Mouse (Mus musculus) hindbrain, embryonic 15.5 days (tissue): ENCODE data around the gene Unc5c. TPM values are rescaled to one million over a fixed set of nuclear protein-coding genes. Genes with fewer than 3 reads are reported as not detected.

Experiments used
- ATAC-seq: fragments of 200-750 bp; cut with Nextera tagmentation; 2 replicates; pipeline ENCODE4 v1.8.0; 2017; ENCODE audit warnings: low read depth, moderate number of reproducible peaks, moderate TSS enrichment; ENCODE audit not compliant: low FRiP score
- H3K27ac ChIP-seq: fragments of 300-500 bp; sonication (generic); replicated peaks from 2 replicates; pipeline ENCODE4 v1.5.1; 2015; ENCODE audit warnings: mild to moderate bottlenecking, inconsistent platforms
- H3K27me3 ChIP-seq: fragments of 300-500 bp; sonication (generic); 2 replicates; pipeline ENCODE4 v1.6.1; 2015; ENCODE audit warnings: control low read depth, inconsistent platforms
- H3K36me3 ChIP-seq: fragments of 300-500 bp; sonication (generic); 2 replicates; pipeline ENCODE4 v1.6.1; 2015; ENCODE audit warnings: control low read depth, inconsistent platforms
- H3K4me1 ChIP-seq: fragments of 300-500 bp; sonication (generic); replicated peaks from 2 replicates; pipeline ENCODE4 v1.6.1; 2015; ENCODE audit warnings: control low read depth, inconsistent platforms
- H3K4me2 ChIP-seq: fragments of 300-500 bp; sonication (generic); 2 replicates; pipeline ENCODE4 v1.6.1; 2015; ENCODE audit warnings: moderate library complexity, mild to moderate bottlenecking, inconsistent platforms
- H3K4me3 ChIP-seq: fragments of 300-500 bp; sonication (generic); 2 replicates; pipeline ENCODE4 v1.5.1; 2015; ENCODE audit warnings: mild to moderate bottlenecking, inconsistent platforms
- H3K9ac ChIP-seq: fragments of 300-500 bp; sonication (generic); 2 replicates; pipeline ENCODE4 v1.6.1; 2015; ENCODE audit warnings: inconsistent platforms
- H3K9me3 ChIP-seq: fragments of 300-500 bp; sonication (generic); 2 replicates; pipeline ENCODE4 v1.6.1; 2016; ENCODE audit warnings: control low read depth, inconsistent platforms
- WGBS: fragments of 180-500 bp; shearing (Covaris S2); methylation state at CpG from one replicate; pipeline ENCODE4 v1.1.7; 2015; 5-methylcytosine and 5-hydroxymethylcytosine counted together
- polyA plus RNA-seq: library from polyadenylated mRNA; unstranded; fragments of >200 nt; fragmentation: Nextera tagmentation; extraction: Ambion mirVana; gene quantifications from 2 replicates; pipeline ENCODE4 v1.2.1, GENCODE M21; 2015

Unc5c gene
- polyA plus RNA-seq: 19.8 and 28.6 TPM in 2 replicates

GRCm38 (mm10) chr3:141465104-141465705 lies at the start of gene Unc5c:
Gene Unc5c, plus strand, starts transcription at chr3:141465216.
- Histone ChIP-seq H3K9ac (peak within 1 kb of the TSS; percentile 85), H3K4me2 (peak within 1 kb of the TSS; percentile 75), H3K27me3 (no peaks in the 10 kb centered on the region), H3K4me3 (peak within 1 kb of the TSS; percentile 81), H3K9me3 (no peaks in the 10 kb centered on the region), H3K4me1 (peaks cover 33% of the 10 kb centered on the region), H3K27ac (peak within 1 kb of the TSS; percentile 97), H3K36me3 (no peaks in the 10 kb centered on the region)
- under 1% methylated on average over 50 of the region's 61 CpGs for WGBS
- peak; percentile 90 for ATAC-seq

- Histone ChIP-seq H3K4me1 (peaks cover 9% of the 10 kb centered on the region), H3K9me3 (no peaks in the 10 kb centered on the region), H3K27me3 (no peaks in the 10 kb centered on the region), H3K4me3 (no peak overlapping the region), H3K27ac (no peak overlapping the region), H3K9ac (no peak overlapping the region), H3K36me3 (no peaks in the 10 kb centered on the region), H3K4me2 (no peak overlapping the region)
- 97% methylated on average over 2 of the region's 2 CpGs for WGBS
- ATAC-seq: no peak
Measured at GRCm38 (mm10) chr3:141457475-141457874, 7.5 kb upstream of the Unc5c start.

GRCm38 (mm10) chr3:141462482-141462881 lies 2.5 kb upstream of the Unc5c start:
- ATAC-seq: no peak
- WGBS: 42% methylated on average over 7 of the region's 7 CpGs
- Histone ChIP-seq H3K4me2 (peak overlapping the region; percentile 30), H3K27me3 (no peaks in the 10 kb centered on the region), H3K4me1 (peaks cover 31% of the 10 kb centered on the region), H3K4me3 (no peak overlapping the region), H3K36me3 (no peaks in the 10 kb centered on the region), H3K27ac (peak overlapping the region; percentile 7; the same call in 1 of the 2 replicates), H3K9me3 (no peaks in the 10 kb centered on the region), H3K9ac (no peak overlapping the region)

GRCm38 (mm10) chr3:141464691-141465103 lies 319 bp upstream of the Unc5c start:
- ATAC-seq: peak; percentile 76
- peak overlapping the region; percentile 75 for H3K4me2 ChIP-seq
- H3K9ac ChIP-seq: peak overlapping the region; percentile 85
- H3K4me3 ChIP-seq: peak overlapping the region; percentile 81
- H3K4me1 ChIP-seq: peaks cover 31% of the 10 kb centered on the region
- no peaks in the 10 kb centered on the region for H3K27me3 ChIP-seq
- H3K9me3 ChIP-seq: no peaks in the 10 kb centered on the region
- H3K27ac ChIP-seq: peak overlapping the region; percentile 97
- H3K36me3 ChIP-seq: no peaks in the 10 kb centered on the region
- 0% methylated on average over 26 of the region's 26 CpGs for WGBS

- H3K4me2 ChIP-seq: peak overlapping the region; percentile 75
- H3K4me1 ChIP-seq: peaks cover 37% of the 10 kb centered on the region
- no peak for ATAC-seq
- H3K27me3 ChIP-seq: no peaks in the 10 kb centered on the region
- no peaks in the 10 kb centered on the region for H3K9me3 ChIP-seq
- H3K9ac ChIP-seq: peak overlapping the region; percentile 85
- H3K36me3 ChIP-seq: no peaks in the 10 kb centered on the region
- peak overlapping the region; percentile 81 for H3K4me3 ChIP-seq
- WGBS: under 1% methylated on average over 20 of the region's 20 CpGs
- H3K27ac ChIP-seq: peak overlapping the region; percentile 97
Measured at GRCm38 (mm10) chr3:141466061-141466460, 1.0 kb downstream of the Unc5c start.

- Histone ChIP-seq H3K27ac (peak overlapping the region; percentile 97), H3K4me3 (peak overlapping the region; percentile 81), H3K9me3 (no peaks in the 10 kb centered on the region), H3K27me3 (no peaks in the 10 kb centered on the region), H3K4me1 (peaks cover 34% of the 10 kb centered on the region), H3K36me3 (no peaks in the 10 kb centered on the region), H3K4me2 (peak overlapping the region; percentile 75), H3K9ac (peak overlapping the region; percentile 85)
- 16% methylated on average over 3 of the region's 3 CpGs for WGBS
- ATAC-seq: no peak
Measured at GRCm38 (mm10) chr3:141466727-141467335, 1.8 kb downstream of the Unc5c start.

GRCm38 (mm10) chr3:141469338-141469737 lies 4.3 kb downstream of the Unc5c start:
- peaks cover 24% of the 10 kb centered on the region for H3K4me1 ChIP-seq
- peak overlapping the region; percentile 75 for H3K4me2 ChIP-seq
- no peaks in the 10 kb centered on the region for H3K36me3 ChIP-seq
- H3K9me3 ChIP-seq: no peaks in the 10 kb centered on the region
- H3K27ac ChIP-seq: no peak overlapping the region
- H3K27me3 ChIP-seq: no peaks in the 10 kb centered on the region
- H3K9ac ChIP-seq: no peak overlapping the region
- no peak for ATAC-seq
- WGBS: 44% methylated on average over 2 of the region's 2 CpGs
- peak overlapping the region; percentile 81 for H3K4me3 ChIP-seq

GRCm38 (mm10) chr3:141473205-141473604 lies 8.2 kb downstream of the Unc5c start:
- no peak overlapping the region for H3K27ac ChIP-seq
- H3K9me3 ChIP-seq: no peaks in the 10 kb centered on the region
- peaks cover 19% of the 10 kb centered on the region for H3K4me1 ChIP-seq
- no peak overlapping the region for H3K4me2 ChIP-seq
- H3K4me3 ChIP-seq: no peak overlapping the region
- WGBS: 76% methylated on average over 5 of the region's 5 CpGs
- H3K36me3 ChIP-seq: no peaks in the 10 kb centered on the region
- H3K27me3 ChIP-seq: no peaks in the 10 kb centered on the region
- no peak for ATAC-seq
- H3K9ac ChIP-seq: no peak overlapping the region

- Histone ChIP-seq H3K4me3 (no peak overlapping the region), H3K4me2 (no peak overlapping the region), H3K27ac (no peak overlapping the region), H3K27me3 (no peaks in the 10 kb centered on the region), H3K4me1 (peaks cover 15% of the 10 kb centered on the region), H3K36me3 (no peaks in the 10 kb centered on the region), H3K9me3 (no peaks in the 10 kb centered on the region), H3K9ac (no peak overlapping the region)
- 87% methylated on average over 5 of the region's 5 CpGs for WGBS
- ATAC-seq: no peak
Measured at GRCm38 (mm10) chr3:141475389-141475788, 10.4 kb downstream of the Unc5c start.

GRCm38 (mm10) chr3:141475919-141476318 lies 10.9 kb downstream of the Unc5c start:
- H3K4me3 ChIP-seq: no peak overlapping the region
- 0 out of 2 replicates have a peak, but pooled peaks cover 14% of the 10 kb centered on the region for H3K4me1 ChIP-seq
- 59% methylated on average over 6 of the region's 6 CpGs for WGBS
- H3K4me2 ChIP-seq: no peak overlapping the region
- H3K27ac ChIP-seq: no peak overlapping the region
- H3K36me3 ChIP-seq: no peaks in the 10 kb centered on the region
- H3K9ac ChIP-seq: no peak overlapping the region
- H3K27me3 ChIP-seq: no peaks in the 10 kb centered on the region
- peak; percentile 30; the same call in 1 of the 2 replicates for ATAC-seq
- no peaks in the 10 kb centered on the region for H3K9me3 ChIP-seq

- Histone ChIP-seq H3K4me3 (no peak overlapping the region), H3K4me1 (0 out of 2 replicates have a peak, but pooled peaks cover 14% of the 10 kb centered on the region), H3K9me3 (no peaks in the 10 kb centered on the region), H3K4me2 (no peak overlapping the region), H3K27ac (no peak overlapping the region), H3K36me3 (no peaks in the 10 kb centered on the region), H3K27me3 (no peaks in the 10 kb centered on the region), H3K9ac (no peak overlapping the region)
- WGBS: 27% methylated on average over 3 of the region's 3 CpGs
- peak; percentile 81 for ATAC-seq
Measured at GRCm38 (mm10) chr3:141476670-141477069, 11.7 kb downstream of the Unc5c start.

GRCm38 (mm10) chr3:141482465-141482864 lies 17.4 kb downstream of the Unc5c start:
- no peak overlapping the region for H3K9ac ChIP-seq
- WGBS: 87% methylated on average over 4 of the region's 4 CpGs

More at GRCm38 (mm10) chr3:141482465-141482864, 17.4 kb downstream of the Unc5c start:
- no peak for ATAC-seq
- Histone ChIP-seq H3K27ac (no peak overlapping the region), H3K9me3 (no peaks in the 10 kb centered on the region), H3K4me2 (no peak overlapping the region), H3K4me1 (no peaks in the 10 kb centered on the region), H3K4me3 (no peak overlapping the region), H3K36me3 (no peaks in the 10 kb centered on the region), H3K27me3 (no peaks in the 10 kb centered on the region)
